10 mouse cellular contexts compared by ENCODE assay signal in the genomic region with DNA sequence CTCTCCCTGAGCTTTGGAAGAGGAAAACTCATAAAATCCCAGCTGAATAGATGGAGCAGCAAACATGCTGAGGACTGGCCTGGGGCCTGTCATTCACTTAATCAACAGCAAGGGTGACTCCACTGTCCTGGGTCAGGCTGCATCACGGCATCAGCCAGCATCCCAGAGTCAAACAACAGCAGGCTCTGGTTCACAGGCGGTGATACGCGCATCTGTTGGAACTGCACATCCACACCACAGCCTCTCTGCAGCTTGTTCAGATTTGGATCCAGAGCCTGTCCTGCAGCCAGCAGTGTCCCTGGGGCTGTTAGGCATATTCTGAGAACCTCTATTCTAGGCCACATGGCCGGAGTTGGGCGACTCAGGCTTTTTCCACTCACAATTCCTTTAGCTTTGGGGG. TPM values are rescaled to one million over a fixed set of nuclear protein-coding genes. Genes with fewer than 3 reads are reported as not detected.
A peak's percentile ranks its signal among the peaks of the same experiment; 100 is the strongest.
DNase-seq lines count a peak whose midpoint lies in the region; ATAC-seq lines count a peak whose summit lies in the region.
"Had no signal": no experiment of that assay in that cellular context is flagged by ENCODE, and none has a peak within 500 bp of the region (broad histone marks: within the 10 kb centered on the region; RNA-seq: fewer than 3 reads in every experiment).

No protein-coding gene starts in this region.

- H3K4me3 ChIP-seq in liver, embryonic 11.5 days (ENCODE audit: low read depth, low read length) = no peak overlapping the region

- no peaks in the 10 kb centered on the region for H3K36me3 ChIP-seq in liver, embryonic 11.5 days (ENCODE audit: control insufficient read depth, insufficient read depth, low read length)

- DNase-seq in frontal cortex, adult 2 months (ENCODE audit: extremely low spot score in 1 of 2, low spot score in 1 of 2) = no peak
- DNase-seq in urinary bladder, postnatal 14 days (ENCODE audit: low spot score) = peak; percentile 41
- no peak for DNase-seq in urinary bladder, postnatal 10 days (ENCODE audit: low spot score)
- DNase-seq in heart, postnatal 10 days = peak; percentile 82 to 85
- no peak for DNase-seq in spleen, postnatal 10 days (ENCODE audit: low spot score in 2 of 2)
- DNase-seq in liver, embryonic 11.5 days (ENCODE audit: low spot score) = no peak
- DNase-seq: thymus, adult 18-20 months had no signal

- H3K4me2 ChIP-seq in liver, embryonic 11.5 days = no peak overlapping the region

- no peaks in the 10 kb centered on the region for H3K9me3 ChIP-seq in liver, embryonic 11.5 days (ENCODE audit: control insufficient read depth, low read length)

- intact Hi-C loops in heart, postnatal 10 days (cut with DNase I) = no loop called here

- H3K9ac ChIP-seq in liver, embryonic 11.5 days (ENCODE audit: low read depth, low read length) = no peak overlapping the region

- no peaks in the 10 kb centered on the region for H3K4me1 ChIP-seq in liver, embryonic 11.5 days (replicated peaks; ENCODE audit: control insufficient read depth, insufficient read depth, low read length)

- ATAC-seq in frontal cortex, adult (ENCODE audit: low TSS enrichment) = peak; percentile 50
- ATAC-seq in liver, embryonic 11.5 days (replicated peaks; ENCODE audit: low FRiP score) = no peak
- ATAC-seq: hindbrain, postnatal 0 days had no signal

- H3K27ac ChIP-seq in liver, embryonic 11.5 days (ENCODE audit: low read depth, low read length) = no peak overlapping the region
- H3K27ac ChIP-seq: hindbrain, postnatal 0 days had no signal

- no peaks in the 10 kb centered on the region for H3K27me3 ChIP-seq in liver, embryonic 11.5 days (replicated peaks; ENCODE audit: control insufficient read depth, insufficient read depth, low read length)
- H3K27me3 ChIP-seq: CH12.LX had no signal

- 81% methylated on average over 6 of the region's 6 CpGs for WGBS in liver, embryonic 11.5 days

RNA-seq across cellular contexts. Expression of a gene that starts 32.1 kb away (rescaled TPM):
- 5.9 and 6.0 TPM in 2 replicates for polyA plus RNA-seq in frontal cortex, adult 2 months (2012; rRNA removed)
- 10 to 100 TPM in 1 of 2 experiments, 1 to 10 TPM in 1; 9.8 to 11.5 TPM for total RNA-seq in heart, postnatal 10 days (2021)
- 26.0 and 26.6 TPM in 2 replicates for polyA plus RNA-seq in liver, embryonic 11.5 days (2014; fragmentation: Nextera tagmentation; extraction: Ambion mirVana)

RNA-seq across cellular contexts. Expression of a gene that starts 32.4 kb away (rescaled TPM):
- polyA plus RNA-seq in frontal cortex, adult 2 months (2012; rRNA removed) = 74.7 and 83.1 TPM in 2 replicates
- total RNA-seq in heart, postnatal 10 days (2021) = 10 to 100 TPM; 60.1 to 68.5 TPM
- 168 and 171 TPM in 2 replicates for polyA plus RNA-seq in liver, embryonic 11.5 days (2014; fragmentation: Nextera tagmentation; extraction: Ambion mirVana)

Comparison
In these comparisons a context has a peak if more than half of its experiments do, and no peak if none do; other contexts are left out.
1. DNase-seq: peak in urinary bladder, postnatal 14 days (single experiment) and heart, postnatal 10 days (2 of 2); none in frontal cortex, adult 2 months (0 of 2), urinary bladder, postnatal 10 days (single experiment), spleen, postnatal 10 days (0 of 2) and liver, embryonic 11.5 days (single experiment).